Mouse (Mus musculus) embryonic facial prominence, embryonic 14.5 days (tissue): ENCODE results near the gene Flrt2. TPM values are rescaled to one million over a fixed set of nuclear protein-coding genes. Genes with fewer than 3 reads are reported as not detected.
"Not testable (repeated sequence)": the region's sequence is repeated elsewhere in the genome, so short reads cannot be mapped to it uniquely, and the experiment has no call there.

Source experiments
- ATAC-seq: fragments of 200-750 bp; cut with Nextera tagmentation; 2 replicates; pipeline ENCODE4 v1.8.0; 2017; ENCODE audit warnings: low read depth, moderate number of reproducible peaks, moderate TSS enrichment
- DNase-seq: peaks from one replicate; pipeline ENCODE4 v3.0.0-alpha.2; 2015; ENCODE audit warnings: low spot score
- H3K27ac ChIP-seq: fragments of 300-500 bp; sonication (generic); replicated peaks from 2 replicates; pipeline ENCODE4 v1.5.1; 2014; ENCODE audit warnings: low read depth, mild to moderate bottlenecking, low read length, moderate library complexity
- H3K27me3 ChIP-seq: fragments of 300-500 bp; sonication (generic); replicated peaks from 2 replicates; pipeline ENCODE4 v1.6.1; 2014; ENCODE audit warnings: low read length; ENCODE audit not compliant: control insufficient read depth, insufficient read depth
- H3K36me3 ChIP-seq: fragments of 300-500 bp; sonication (generic); 2 replicates; pipeline ENCODE4 v1.6.1; 2014; ENCODE audit warnings: low read length, mixed read lengths; ENCODE audit not compliant: control insufficient read depth, insufficient read depth
- H3K4me1 ChIP-seq: fragments of 300-500 bp; sonication (generic); 2 replicates; pipeline ENCODE4 v1.6.1; 2014; ENCODE audit warnings: antibody characterized with exemption, low read length; ENCODE audit not compliant: control insufficient read depth, insufficient read depth
- H3K4me2 ChIP-seq: fragments of 300-500 bp; sonication (generic); 2 replicates; pipeline ENCODE4 v1.6.1; 2014; ENCODE audit warnings: low read depth, mild to moderate bottlenecking, low read length, moderate library complexity, mixed read lengths
- H3K4me3 ChIP-seq: fragments of 300-500 bp; sonication (generic); 2 replicates; pipeline ENCODE4 v1.5.1; 2014; ENCODE audit warnings: low read depth, mild to moderate bottlenecking, low read length
- H3K9ac ChIP-seq: fragments of 300-500 bp; sonication (generic); 2 replicates; pipeline ENCODE4 v1.6.1; 2014; ENCODE audit warnings: low read depth, mild to moderate bottlenecking, low read length, moderate library complexity, mixed read lengths
- H3K9me3 ChIP-seq: fragments of 300-500 bp; sonication (generic); 2 replicates; pipeline ENCODE4 v1.6.1; 2016; ENCODE audit warnings: low read length; ENCODE audit not compliant: control insufficient read depth
- WGBS: fragments of 180-500 bp; shearing (Covaris S2); extraction: QIAGEN DNeasy Blood & Tissue Kit; methylation state at CpG from one replicate; pipeline ENCODE4 v1.1.7; 2014; 5-methylcytosine and 5-hydroxymethylcytosine counted together
- polyA plus RNA-seq: library from polyadenylated mRNA; unstranded; fragments of >200 nt; fragmentation: Nextera tagmentation; extraction: Ambion mirVana; gene quantifications from 2 replicates; pipeline ENCODE4 v1.2.1, GENCODE M21; 2014

Flrt2 gene
- 42.9 and 46.4 TPM in 2 replicates for polyA plus RNA-seq

DNA sequence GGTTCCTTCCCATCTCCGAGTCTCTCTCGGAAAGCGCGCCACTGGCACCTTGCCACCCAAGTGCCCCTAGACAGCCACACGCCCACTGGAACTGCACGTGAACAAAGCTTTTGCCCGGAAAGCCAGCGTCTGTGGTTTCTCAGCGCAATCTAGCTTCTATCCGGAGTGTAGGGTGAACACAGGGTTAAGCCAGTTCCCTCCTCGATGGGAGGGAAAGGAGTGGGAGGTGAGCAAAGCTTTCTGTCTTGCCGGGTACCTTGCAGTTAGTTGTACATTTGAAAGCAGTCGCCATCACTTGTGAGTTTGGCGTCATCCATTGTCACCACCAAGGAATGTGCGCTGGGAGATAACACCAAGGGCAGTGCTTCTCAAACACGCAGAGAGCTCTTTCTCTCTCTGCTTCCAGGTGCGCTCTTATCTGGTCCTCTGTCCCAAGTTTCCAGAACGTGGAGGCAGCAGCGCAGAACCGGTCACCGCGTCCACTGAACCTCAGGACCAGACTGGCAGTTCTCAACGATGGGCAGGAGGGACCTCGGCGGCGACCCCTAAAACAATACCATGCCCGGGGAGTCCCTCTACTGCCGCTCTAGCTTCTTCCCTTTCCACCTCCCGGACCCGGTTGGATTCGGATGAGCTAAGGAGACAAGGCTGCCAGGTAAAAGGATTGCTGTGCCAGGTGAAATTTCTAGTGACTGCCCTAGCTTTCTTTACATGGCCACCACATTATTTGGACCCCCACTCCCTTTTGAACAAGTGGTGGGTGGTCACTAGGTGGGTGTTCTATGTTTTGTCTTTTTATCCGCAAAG is at the start of gene Flrt2:
Flrt2 (plus strand) TSS at position 266 of the 807 bp plus-strand sequence.
- Histone ChIP-seq H3K9me3 (no peaks in the 10 kb centered on the region), H3K4me1 (peaks cover under 1% of the 10 kb centered on the region; the same call in 1 of the 2 replicates), H3K4me3 (peak within 1 kb of the TSS; percentile 82), H3K4me2 (peak within 1 kb of the TSS; percentile 87), H3K27me3 (no peaks in the 10 kb centered on the region; the same call in 1 of the 2 replicates), H3K27ac (peak within 1 kb of the TSS; percentile 92), H3K36me3 (no peaks in the 10 kb centered on the region), H3K9ac (peak within 1 kb of the TSS; percentile 91)
- under 1% methylated on average over 32 of the region's 32 CpGs for WGBS
- no peak for ATAC-seq
- DNase-seq: peak; percentile 82

DNA sequence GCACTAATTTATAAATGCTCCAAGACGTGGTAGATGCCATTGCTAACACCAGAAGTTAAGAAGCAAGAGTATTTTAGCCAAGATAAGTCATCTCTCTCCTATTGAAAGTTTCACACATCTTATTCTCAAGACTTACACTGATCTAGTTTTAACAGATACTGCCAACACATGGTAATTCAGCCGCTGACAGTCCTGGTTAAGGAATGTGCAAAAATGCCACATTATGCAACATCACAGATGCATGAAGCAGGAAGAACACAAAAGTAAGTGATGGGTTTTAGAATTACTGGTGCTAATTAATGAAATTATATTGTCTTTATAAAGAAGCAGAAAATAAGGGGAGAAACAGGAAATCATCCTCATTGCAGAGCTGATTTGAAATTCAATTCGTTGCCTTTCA is 49.8 kb upstream of the Flrt2 start:
- Histone ChIP-seq H3K36me3 (no peaks in the 10 kb centered on the region), H3K27me3 (no peaks in the 10 kb centered on the region), H3K4me2 (no peak overlapping the region), H3K4me1 (no peaks in the 10 kb centered on the region), H3K4me3 (no peak overlapping the region), H3K27ac (no peak overlapping the region), H3K9me3 (no peaks in the 10 kb centered on the region), H3K9ac (no peak overlapping the region)
- WGBS: 38% methylated on average over 3 of the region's 3 CpGs
- ATAC-seq (no peak), DNase-seq (no peak)

DNA sequence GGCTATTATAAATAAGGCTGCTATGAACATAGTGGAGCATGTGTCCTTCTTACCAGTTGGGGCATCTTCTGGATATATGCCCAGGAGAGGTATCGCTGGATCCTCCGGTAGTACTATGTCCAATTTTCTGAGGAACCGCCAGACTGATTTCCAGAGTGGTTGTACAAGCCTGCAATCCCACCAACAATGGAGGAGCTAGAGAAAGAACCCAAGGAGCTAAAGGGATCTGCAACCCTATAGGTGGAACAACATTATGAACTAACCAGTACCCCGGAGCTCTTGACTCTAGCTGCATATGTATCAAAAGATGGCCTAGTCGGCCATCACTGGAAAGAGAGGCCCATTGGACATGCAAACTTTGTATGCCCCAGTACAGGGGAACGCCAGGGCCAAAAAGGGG is 44.8 kb upstream of the Flrt2 start:
- not testable (repeated sequence) for H3K4me2 ChIP-seq, H3K27me3 ChIP-seq, H3K9ac ChIP-seq, ATAC-seq, DNase-seq, H3K9me3 ChIP-seq, H3K36me3 ChIP-seq, H3K4me1 ChIP-seq, H3K27ac ChIP-seq, H3K4me3 ChIP-seq
- 100% methylated on average over 1 of the region's 6 CpGs for WGBS

DNA sequence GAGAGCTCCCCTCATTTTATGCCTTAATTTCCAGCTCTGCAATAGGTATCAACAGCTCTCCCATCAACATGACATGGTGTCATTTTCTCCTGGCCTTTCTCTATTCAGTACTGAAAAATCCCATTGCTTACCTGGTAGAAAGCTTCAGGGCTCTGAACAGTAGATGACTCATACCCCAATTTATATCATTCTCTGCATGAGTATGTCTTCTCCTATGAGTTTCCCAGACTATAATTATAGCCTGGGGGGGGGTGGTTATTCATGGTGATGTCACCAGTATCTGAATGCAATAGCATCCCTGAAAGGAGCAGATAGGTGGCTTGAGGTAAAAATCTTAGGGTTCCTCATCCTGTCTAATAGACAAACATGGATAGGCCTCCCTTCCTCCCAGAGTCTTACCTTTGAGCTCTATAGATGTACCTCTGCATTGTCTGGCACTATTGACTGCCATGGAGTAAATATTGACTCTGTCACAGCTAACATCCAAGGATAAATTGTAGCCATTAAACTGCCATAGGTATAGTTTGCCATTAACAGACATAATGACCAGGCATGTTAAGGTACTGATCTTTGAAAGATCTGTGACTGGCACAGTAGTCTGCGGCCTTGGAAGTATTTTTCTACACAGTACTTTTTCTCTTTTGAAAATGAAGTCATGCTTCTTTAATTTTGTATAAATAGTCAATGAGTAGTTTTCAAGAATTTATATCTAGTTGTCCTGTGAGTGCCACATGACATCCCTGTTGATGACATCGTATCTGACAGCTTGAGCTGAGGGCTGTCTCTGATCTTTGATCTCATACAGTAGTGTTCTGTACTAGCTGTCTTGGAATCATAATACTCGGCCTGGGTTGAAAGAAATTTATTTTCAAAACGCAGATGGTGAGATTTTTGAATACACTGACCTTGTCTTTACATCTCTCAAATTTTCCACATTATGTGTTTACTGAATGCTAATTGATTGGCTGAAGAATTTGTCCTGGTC is 39.6 kb upstream of the Flrt2 start:
- WGBS: 78% methylated on average over 4 of the region's 4 CpGs
- H3K4me2 ChIP-seq: no peak overlapping the region
- H3K9me3 ChIP-seq: no peaks in the 10 kb centered on the region
- DNase-seq (no peak), ATAC-seq (no peak)
- no peak overlapping the region for H3K4me3 ChIP-seq
- no peak overlapping the region for H3K9ac ChIP-seq
- H3K27ac ChIP-seq: no peak overlapping the region
- H3K36me3 ChIP-seq: no peaks in the 10 kb centered on the region
- no peaks in the 10 kb centered on the region for H3K27me3 ChIP-seq
- no peaks in the 10 kb centered on the region for H3K4me1 ChIP-seq

DNA sequence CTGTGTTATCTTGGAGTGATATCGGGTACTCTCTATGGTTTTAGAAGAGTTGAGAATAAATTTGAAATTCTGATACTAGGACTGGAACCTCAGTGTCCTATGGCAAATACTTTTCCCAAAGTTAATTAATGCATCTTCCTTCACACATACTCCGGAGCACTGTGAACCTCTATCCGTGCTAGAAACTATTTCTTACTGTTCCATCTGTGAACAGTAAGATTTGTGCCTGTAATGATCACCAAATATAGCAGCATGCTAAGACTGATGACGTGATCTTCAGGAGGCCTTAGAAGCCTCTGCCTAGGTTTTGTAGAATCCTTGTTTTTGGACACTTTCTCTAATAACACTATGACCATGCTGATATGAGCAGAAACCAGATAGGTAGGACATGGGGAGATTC is 35.4 kb upstream of the Flrt2 start:
- Histone ChIP-seq H3K4me3 (no peak overlapping the region), H3K4me2 (no peak overlapping the region), H3K9ac (no peak overlapping the region), H3K9me3 (no peaks in the 10 kb centered on the region), H3K27me3 (no peaks in the 10 kb centered on the region), H3K4me1 (no peaks in the 10 kb centered on the region), H3K36me3 (no peaks in the 10 kb centered on the region), H3K27ac (no peak overlapping the region)
- ATAC-seq: no peak
- DNase-seq: no peak
- 88% methylated on average over 4 of the region's 4 CpGs for WGBS

DNA sequence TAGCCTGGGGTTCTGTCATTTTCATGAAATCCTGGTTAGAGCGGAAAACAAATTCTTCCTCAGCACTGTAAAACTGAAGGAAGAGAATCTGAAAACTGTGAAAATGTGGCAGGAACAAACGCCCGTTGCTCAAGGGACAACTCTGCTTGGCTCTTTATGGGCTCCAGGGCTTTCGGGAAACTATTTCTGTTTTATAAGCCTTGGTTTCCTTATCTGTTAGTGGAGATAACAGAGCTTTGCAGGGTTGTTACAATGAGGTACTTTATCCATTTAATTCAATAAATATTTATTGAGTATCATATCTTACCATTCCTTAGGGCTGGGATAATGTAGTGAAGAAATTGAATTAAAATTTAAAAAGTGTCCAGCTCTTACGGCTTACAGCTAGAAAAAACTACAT is 24.7 kb upstream of the Flrt2 start:
- 87% methylated on average over 5 of the region's 5 CpGs for WGBS
- no peaks in the 10 kb centered on the region for H3K27me3 ChIP-seq
- H3K9ac ChIP-seq: no peak overlapping the region
- no peak overlapping the region for H3K4me3 ChIP-seq
- DNase-seq: no peak
- H3K27ac ChIP-seq: no peak overlapping the region
- no peaks in the 10 kb centered on the region for H3K4me1 ChIP-seq
- no peak for ATAC-seq
- no peaks in the 10 kb centered on the region for H3K36me3 ChIP-seq
- H3K9me3 ChIP-seq: no peaks in the 10 kb centered on the region
- no peak overlapping the region for H3K4me2 ChIP-seq

DNA sequence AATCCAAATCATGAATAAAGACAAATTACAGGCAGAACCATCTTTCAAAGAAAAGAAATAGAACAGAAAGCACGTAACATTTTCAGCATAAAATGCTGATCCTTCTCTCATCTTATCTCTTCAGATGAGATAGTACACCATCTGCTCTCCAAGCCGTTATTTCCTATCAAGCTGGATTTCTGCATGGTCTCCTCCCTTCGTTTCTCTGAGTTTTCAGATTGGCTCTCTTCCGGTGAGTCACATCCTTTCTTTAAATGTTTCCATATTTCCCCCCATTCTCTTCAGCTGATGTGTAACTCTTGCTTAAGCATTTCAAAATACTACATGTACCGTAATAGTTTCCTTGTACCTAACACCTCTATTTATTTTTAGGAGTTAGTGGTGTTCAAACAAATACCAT is 16.3 kb upstream of the Flrt2 start:
- DNase-seq (no peak), ATAC-seq (no peak)
- 64% methylated on average over 5 of the region's 5 CpGs for WGBS
- Histone ChIP-seq H3K4me2 (no peak overlapping the region), H3K27ac (no peak overlapping the region), H3K9ac (no peak overlapping the region), H3K4me1 (no peaks in the 10 kb centered on the region), H3K4me3 (no peak overlapping the region), H3K27me3 (no peaks in the 10 kb centered on the region), H3K9me3 (no peaks in the 10 kb centered on the region), H3K36me3 (no peaks in the 10 kb centered on the region)

DNA sequence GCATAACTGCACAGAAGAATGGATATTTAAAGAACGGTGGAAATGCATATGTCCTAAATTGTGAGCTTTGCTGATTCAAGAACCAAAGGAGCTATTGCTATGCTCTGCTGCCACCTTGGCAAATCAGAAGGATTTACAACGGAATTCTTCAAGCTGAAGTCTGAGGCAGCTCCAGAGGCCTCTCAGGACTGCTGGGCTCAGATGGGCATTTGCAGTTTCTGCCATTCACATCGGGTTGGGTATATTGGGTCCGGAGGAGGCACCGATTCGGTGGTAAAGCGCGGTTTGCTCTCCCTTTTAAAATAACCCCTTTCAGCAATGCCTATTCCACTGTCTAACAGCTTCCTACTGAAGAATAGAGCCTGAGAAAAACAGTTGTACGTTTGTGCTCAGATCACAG is 1.2 kb upstream of the Flrt2 start:
- Histone ChIP-seq H3K36me3 (no peaks in the 10 kb centered on the region), H3K27me3 (no peaks in the 10 kb centered on the region; the same call in 1 of the 2 replicates), H3K9ac (no peak overlapping the region), H3K9me3 (no peaks in the 10 kb centered on the region), H3K27ac (peak overlapping the region; percentile 42), H3K4me2 (peak overlapping the region; percentile 87), H3K4me1 (no peaks in the 10 kb centered on the region), H3K4me3 (no peak overlapping the region)
- DNase-seq (peak; percentile 89), ATAC-seq (no peak)
- 2% methylated on average over 9 of the region's 9 CpGs for WGBS
